Mouse (Mus musculus): Measurements from ENCODE around the gene Clybl.

Clybl gene

DNA sequence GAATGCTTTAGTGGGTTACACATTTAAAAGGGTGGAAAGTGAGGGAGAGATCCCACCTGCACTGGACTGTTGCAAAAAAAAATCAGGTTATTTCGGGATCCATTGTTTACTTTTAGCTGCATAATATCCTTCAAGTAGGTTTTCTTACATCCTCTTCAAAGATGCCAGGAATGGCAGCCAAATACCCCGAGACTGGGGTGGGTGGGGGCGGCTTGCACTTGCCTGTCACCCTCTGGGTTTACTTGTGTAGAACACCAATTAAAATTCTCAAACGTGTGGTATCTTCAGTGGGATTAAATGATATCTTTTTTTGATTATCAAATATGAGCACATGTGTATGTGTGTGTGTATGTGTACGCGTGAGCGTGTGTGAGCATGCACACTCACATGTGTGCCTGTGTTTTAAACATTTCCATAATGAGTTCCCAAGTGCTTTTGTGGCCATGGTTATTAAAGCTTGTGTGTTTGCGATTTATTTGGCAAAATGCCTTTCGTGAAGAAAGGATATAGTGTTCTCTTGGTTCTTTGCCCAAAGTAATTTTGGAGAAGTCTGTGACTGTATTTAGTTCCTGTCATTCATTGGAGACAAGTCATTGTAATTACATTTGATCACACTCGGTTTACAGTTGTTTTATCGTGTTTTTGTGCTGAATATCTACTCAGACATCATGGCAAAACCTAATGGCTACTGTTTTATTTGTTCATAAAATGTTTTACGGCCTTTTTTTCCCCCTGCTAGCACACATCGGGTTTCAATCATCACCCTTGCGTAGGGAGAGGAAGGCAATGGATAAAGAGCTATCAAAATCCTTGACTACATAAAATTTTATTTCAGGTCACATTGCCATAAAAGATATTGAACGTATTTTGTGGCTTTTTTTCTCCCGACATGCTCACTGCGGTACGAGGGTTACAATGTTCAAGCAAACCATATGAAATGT, 65.7 kb downstream of the Clybl start:
- DNase-seq (ENCODE audit: low spot score), result no peak

DNA sequence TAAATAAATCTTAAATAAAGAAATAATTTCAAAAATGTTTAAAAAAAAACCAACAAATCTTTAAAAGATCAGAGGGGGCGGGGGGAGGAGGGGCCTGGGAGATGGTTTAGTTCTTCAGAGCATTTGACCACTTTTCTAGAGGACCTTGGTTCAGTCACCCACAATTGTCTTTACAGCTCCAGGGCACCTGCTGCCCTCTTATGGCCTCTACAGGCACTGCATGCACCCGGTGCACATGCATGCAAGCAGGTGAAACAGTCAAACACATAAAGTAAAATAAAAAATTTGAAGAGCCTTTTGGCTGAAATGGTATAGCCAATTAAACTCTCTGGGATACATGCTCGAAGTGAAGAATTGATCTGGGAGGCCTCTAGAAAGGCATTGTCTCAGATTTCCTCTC, 67.6 kb downstream of the Clybl start:
- DNase-seq (ENCODE audit: low spot score), result no peak

DNA sequence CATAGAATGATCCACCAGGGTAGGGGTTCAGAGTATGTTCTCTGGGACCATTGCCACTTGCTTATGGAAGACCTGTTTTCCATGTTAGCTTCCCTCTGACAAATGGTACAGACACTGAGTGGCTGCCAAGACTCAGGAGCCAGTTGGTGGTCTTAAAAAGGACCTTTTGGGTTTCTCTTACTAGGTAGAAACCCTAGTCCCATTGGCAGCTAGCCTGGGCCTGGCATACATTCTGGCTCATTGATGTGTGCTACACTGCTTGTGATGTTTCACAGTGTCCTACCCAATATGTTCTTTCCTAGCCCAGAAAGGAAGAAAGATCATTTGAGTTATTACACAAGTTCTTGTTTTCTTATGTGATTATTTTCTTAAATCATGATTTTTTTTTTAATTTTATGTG, 69.8 kb downstream of the Clybl start:
- DNase-seq (ENCODE audit: low spot score), result no peak

DNA sequence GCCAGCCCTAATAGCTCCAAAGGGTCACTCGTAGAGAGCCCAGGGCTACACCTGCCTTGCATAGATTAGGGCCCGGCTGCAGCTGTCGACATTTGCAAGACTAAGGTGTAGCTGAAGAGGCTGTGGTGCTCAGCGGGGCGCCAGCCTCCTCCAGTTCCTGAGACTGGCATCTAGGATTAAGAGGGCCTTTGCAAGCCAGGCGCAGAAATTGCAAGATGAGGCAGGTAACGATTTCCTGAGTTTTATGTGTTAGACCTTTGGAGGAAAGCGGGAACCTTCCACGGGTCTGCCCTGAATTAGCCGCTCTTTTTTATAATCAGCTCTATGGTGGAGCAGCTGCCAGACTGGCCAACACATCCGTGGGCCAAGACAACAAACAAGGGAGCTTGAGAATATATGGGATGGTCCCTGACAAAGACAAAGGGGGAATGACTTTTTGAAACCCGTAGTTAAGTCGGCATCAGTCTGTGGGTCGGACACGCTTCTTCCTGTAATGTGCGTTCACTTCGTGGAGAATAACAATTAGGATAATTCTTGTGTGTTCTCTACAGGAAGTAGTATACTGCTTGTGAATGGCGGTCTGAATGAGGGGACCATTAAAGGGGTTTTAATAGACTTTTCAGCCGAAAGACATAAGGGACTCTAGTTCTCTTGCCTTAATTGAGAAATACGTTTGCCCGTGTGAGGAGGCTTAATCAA, 74.2 kb downstream of the Clybl start:
- DNase-seq (ENCODE audit: low spot score), result no peak

DNA sequence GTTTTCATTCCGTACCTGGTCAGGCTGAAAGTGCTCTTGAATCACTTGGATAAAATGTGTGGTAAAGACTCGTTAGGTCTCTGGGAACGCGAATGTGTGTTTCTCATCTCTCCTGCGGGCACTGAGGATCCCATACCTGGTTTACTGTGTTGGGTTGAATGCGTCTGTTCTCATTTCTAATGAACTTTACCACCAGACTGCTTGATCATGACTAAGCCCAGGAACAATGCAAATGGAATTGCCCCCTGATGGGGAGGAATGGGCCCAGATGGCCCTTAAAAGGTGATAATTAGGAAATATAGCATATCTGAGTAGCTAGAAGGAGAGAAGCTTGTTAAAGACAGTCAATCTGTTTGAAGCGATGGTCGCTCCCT, 74.7 kb downstream of the Clybl start:
- DNase-seq (ENCODE audit: low spot score), result no peak

DNA sequence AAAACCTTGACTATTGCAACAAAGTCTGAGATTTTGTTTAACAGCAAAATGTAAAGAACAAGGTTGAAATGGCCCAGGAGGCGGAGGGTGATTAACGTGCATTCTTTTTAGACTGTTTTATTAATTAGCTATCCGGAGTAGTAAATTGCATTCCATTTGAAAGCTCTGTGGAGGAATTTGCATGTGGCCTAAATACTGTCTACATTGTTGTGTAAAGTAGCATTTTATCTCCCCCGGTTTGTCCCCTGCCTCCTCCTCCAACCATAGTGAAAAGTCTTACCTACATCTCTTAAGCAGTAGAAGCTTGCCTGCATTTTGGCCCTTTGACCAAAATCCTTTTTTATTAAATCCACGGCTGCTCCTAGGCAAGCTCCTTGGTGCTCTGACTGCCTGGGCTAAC, 76.8 kb downstream of the Clybl start:
- DNase-seq (ENCODE audit: low spot score), result no peak

DNA sequence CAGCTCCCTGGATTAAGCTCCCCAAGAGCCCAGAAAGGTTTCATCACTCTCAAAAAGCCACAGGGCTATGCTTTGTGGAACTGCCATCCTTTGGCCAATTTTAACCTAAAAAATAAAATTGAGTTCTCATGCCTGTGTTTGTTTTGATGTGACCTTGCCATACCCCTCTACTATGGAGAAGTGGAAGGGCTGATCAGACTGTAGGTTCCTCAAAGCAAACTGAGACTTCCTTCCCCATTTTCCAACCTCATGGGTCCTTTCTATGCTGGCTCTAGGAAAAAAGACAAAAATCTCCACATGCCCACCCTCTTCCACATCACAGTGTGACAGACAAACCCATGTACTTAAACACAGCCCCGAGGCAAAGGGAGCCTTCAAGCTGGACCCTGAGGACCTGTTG, 79.7 kb downstream of the Clybl start:
- no peak for DNase-seq (ENCODE audit: low spot score)

DNA sequence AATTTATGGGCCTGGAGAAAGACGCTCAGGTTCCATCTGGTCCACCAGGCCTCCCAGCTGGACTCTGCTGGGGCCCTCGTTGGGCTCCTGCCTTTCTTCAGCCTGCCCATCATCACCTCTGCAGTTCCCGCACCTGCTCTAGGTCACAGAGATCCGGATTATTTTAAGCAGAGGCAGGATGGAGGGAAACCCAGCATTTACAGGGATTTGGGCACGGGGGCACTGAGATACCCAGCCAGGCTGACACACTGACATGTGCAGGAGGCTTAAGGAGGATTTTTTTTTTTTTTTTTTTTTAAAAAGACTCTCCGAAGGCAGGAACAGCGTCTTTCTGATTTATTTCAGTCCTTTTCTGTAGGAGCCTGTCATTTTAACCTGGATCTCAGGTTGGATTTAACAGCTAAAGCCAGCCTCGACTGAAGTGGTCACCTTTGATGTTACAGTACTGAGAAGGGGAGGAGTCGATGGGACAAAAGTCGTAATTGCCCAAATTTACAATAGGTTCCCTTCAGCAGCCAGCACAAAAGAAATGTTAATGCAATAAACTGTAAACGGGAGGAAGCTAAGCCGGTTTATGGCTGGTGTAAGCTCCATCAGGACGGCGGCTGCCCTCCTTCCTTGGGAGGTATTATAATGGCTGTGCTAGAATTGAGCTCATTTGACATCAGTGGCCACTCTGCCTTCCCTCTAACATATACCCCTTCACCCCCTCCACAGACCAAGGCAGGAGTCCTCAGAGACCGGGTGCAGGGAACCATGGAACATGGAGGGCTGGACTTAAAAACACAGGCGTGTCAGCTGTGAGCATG, 81.6 kb downstream of the Clybl start:
- no peak for DNase-seq (ENCODE audit: low spot score)

DNA sequence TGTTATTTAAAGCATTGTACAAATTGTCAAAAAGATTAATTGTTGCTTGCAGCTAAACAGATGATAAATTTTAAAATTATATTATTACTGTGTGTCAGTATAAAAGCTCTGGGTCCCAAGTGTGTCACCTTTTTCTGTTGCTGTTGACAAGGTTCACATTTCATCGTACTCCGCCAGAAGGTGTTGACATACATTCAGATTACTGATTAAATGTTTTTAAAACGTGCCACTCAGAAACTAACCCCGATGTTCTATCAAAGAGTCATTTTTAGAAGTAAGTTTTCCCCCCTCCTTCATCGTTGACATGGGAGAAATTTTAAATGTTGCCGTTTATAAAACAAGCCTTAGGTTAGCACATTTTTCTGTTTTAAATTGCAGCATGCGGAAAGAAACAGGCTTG, 83.7 kb downstream of the Clybl start:
- no peak for DNase-seq (ENCODE audit: low spot score)

DNA sequence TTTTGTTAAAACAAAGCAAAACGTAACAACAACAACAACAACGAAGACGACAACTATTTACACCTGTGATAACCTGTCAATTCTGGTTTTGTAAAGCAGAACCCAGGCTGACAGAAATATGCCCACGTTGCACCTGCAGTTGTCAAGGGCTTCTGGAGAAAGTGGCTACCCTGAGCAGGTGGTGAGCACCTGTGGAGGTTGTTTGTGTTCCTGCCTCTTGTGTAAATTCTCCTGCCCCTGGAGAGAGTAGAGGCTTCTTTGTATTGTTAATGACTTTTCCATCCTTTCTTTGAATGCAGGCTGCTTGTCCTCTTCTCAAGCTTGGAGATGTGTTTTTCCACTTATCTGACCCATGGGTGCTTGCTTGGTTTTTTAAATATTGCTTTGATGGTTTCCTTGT, 86.1 kb downstream of the Clybl start:
- DNase-seq (ENCODE audit: low spot score), result no peak

DNA sequence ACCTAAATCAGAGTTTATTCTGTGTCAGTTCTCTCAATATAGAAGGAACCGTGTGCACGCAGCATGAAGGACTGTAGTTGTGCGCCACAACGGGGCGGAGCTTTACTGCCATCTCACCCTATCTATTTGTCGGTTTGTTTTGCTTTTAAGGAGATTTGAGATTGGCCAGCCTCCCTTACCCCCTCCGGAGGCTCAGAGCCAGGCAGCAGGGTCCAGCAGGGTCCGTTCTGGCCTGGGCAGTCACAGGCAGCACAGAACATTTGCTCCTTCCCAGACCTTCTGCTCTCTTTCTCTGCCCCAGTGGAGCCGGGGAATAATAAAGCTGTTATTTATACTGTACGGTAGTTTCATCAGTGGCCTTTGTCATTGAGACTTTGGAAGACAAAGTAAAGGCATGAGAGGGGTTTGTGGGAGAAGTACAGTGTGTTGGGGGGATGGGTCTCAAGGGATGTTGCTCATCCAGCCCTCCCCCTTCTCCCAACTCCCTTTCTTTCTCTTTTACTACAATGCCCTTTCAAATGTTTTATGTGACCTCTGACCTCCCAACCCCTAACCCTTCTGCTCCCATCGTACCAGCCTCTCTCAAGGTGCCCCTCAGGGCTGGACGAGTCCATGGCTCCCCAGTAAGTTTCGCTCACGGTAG, 89.7 kb downstream of the Clybl start:
- DNase-seq (ENCODE audit: low spot score), result no peak

DNA sequence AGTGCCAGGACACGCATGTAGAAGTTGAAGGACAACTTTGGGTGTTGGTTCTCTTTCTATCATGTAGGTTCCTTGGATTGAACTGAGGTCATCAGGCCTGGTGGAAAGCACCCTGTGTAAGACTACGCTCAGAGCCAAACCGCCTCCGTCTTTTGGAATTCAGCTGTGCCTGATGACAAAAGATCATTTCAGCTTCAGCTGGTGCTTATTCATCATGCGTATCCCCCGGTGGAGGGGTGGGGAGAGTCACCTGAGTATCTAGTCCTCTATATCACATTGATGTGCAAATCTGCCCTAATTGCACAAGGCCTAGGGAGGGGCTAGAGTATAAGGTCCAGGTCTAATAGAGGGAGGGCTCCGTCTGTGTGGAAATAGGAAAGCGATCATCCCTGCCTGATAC, 95.6 kb downstream of the Clybl start:
- DNase-seq (ENCODE audit: low spot score), result no peak

DNA sequence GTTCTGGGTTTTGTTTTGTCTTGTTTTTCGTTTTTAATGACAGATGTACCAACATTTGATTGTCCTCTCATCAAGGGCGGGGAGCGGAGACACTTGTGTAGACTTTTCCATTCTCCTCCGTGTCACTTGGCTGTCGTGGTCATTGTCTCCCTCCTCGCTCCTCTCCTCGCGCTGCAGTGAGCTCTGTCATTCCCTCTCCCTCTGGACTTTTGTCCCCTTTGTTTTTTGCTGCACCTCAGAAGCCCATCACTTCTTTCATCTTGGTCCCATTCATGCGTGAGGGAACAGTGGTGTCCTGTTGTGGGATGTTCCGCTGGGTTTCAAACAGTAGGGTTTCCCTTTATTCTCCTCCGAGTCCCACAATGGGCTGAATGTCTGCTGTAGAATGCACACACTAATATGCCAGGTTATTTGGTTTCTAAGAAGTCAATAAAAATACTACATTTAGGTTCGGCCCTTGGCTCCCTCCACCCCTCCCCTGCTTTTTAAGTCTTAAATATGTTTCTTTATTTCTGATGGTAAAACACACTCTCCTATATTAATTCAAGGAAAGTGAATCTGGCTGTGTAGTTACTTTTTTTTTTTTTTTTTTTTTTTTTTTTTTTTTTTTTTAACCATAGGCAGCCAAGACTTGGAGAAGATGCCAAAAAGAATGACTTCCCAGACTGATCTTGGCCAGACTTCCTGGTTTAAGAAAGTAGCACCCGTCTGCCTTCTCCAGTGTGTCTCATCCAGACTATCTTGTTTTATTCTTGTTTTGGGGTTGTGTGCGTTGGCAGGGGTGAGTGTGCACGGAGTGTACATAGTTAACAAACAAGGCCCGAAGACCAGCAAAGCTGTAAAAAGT, 98.2 kb downstream of the Clybl start:
- DNase-seq (ENCODE audit: low spot score), result no peak

DNA sequence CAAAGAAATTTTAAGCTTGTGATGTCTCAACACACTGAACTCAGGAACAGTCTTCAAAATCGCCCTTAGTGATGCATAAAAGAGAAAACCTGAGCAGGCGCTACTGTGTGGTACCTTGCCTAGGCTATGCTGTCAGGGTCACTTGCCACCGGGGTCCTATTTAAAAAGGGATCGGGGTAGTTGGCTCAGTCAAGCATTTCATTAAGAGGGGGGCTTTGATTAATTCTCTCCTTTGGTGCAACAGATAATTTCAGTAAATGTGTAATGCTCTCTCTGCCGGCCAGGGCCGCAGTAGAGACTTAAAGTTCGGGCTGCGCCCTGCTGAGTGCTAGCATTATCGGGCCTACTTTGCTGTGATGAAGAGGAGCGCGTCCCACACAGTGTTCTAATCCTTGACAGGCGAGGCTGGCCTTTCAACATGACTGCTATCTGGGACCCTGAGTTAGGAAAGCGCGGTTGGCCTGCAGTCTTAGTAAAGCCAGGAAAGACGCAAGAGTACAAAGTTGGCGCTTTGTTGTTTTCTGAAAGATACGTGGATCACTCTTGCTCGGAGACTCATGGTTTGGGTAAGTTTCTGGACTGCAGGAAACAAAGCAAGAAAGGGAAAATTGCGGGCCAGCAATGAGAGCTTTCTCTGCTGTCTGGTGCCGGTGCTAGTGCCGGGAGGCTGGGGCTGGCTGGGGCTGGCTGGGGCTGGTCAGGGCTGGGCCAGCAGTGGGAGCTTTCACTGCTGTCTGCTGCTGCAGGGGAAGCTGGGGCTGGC, 99.0 kb downstream of the Clybl start:
- DNase-seq (ENCODE audit: low spot score), result no peak

DNA sequence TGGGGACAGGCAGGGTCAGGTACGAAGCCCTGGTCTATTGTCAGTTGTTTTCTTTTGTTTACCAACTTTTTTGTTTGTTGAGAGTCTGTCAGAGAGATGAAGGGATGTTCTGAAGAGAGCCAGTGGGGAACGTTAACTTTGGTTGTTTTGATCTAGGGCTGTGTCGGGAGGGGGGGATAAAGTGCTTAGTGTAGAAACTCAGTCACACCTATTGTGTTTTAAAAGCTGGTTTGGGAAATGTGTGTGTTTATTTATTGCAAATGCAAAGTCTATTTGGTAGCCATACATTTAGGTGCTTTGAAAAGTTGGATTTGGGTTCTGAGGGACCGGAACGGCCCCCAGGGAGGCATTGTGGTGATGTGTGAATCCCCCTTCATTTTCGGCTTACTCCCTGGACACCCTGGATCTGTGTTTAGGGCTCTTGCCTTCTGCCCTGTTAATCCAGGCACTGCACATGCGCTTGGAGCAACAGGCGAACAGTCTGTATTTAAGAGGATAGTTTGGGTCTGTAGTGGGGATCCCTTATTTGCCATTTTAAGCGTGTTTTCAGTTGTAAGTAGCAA, 99.6 kb downstream of the Clybl start:
- DNase-seq (ENCODE audit: low spot score), result no peak

DNA sequence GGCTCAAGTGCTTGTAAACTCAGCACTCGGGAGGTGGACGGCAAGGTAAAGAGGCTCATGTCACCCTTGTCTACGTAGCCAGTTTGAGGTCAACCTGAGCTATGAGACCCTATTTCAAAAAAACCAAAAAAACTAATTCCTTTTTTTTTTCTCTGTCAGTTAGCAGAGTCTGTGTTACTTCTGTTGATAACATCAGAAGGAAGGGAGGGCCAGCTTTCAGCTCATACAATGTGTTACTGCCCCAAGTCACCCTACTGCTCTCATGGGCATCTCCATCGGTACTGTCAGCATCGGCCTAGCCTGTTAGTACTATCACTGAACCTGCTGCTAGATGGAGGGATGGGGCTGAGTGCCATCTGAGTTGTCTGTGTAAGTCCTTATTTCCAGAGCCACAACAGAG, 102.5 kb downstream of the Clybl start:
- no peak for DNase-seq (ENCODE audit: low spot score)

DNA sequence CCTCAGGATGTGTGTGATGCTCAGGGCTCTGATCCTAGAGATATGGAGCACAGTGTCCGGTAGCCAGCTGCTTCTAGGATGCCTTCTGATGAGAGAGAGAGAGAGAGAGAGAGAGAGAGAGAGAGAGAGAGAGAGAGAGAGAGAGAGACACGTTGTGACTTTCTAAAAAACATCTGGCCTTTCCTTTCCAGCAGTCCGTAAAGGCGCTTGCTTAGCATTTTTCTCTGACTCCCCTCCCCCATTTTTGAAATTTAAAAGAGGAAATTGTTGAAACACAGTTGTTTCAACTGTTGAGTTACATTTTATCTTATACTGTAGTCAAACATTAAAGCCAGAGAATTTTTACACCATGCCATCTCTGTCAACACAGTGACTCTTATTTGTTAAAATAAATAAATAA, 114.9 kb downstream of the Clybl start:
- no peak for DNase-seq (ENCODE audit: low spot score)

DNA sequence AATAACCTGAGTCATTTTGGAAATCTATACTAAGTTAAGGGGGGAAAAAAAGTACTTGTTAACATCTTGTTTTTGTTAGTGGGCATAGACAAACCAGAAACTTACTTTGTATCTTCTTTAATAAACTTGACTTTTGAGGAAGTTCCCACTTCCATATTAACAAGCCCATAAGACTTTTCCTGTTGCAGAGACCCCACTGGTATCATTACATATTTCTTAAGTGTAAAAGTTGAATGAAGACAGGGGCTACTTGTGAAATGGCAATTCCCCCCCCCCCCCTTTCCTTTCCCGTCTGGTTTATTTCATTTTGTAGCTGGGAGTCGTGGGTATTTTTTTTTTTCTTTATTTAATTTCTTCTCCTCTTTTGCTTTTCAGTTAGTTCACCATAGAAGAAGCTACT, 115.4 kb downstream of the Clybl start:
- DNase-seq (ENCODE audit: low spot score), result no peak

DNA sequence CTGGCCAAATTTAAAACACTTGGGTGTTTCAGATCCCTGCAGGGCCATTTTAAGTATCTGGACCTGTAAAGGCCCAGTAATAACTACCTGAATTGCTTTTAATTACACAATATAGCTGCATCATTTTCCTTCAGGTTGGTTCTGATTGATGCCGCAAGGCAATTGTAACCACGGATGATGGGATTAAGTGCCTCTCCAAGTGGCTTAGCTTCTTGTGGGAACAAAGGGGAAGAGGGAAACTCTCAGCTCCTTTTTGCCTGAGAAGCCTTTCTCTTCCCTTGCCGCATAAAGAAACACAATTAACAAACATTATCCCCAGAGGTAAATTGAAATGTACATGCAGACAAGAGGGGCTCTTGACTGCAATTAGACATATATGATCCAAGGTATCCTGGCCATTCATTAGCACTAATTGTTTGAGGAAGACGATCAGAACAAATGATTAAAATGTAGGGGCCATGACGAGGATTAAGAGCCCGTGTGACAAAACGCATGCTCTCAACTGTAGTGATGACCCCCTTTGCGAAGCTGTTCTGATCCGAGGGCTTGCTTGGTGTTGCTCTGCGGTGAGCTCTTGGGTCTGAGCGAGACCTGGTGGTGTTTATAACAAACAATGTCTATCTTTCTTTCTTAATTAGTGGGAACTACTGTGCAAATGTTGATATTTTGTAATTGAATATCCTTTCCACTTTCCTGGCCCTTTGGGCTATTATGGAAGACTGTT, 116.0 kb downstream of the Clybl start:
- DNase-seq (ENCODE audit: low spot score), result no peak

DNA sequence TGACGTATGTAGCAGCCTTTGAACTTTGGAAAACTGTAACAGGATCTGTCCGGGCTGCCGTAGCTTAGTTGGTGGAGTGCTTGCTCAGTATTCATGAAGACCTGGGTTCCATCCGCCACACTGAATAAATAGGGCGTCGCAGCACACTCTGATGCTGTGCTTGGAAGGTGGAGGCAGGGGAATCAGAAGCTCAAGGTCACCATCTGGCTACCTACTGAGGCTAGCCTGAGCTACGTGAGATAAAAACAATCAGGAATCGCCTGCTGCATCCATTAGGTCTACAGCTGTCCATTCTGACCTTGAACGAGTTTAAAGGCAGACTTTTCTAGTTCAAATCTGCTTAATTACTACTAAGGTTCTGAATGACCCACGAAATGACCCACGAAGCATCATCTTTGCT, 118.8 kb downstream of the Clybl start:
- no peak for DNase-seq (ENCODE audit: low spot score)

Data from testis, postnatal 14 days (tissue).